Mouse (Mus musculus) lung, embryonic 15.5 days (tissue): ENCODE data around the gene Mtx2. TPM values are rescaled to one million over a fixed set of nuclear protein-coding genes. Genes with fewer than 3 reads are reported as not detected.
A peak's percentile ranks its signal among the peaks of the same experiment; 100 is the strongest.

Experiments
- ATAC-seq: fragments of 200-750 bp; cut with Nextera tagmentation; 2 replicates; pipeline ENCODE4 v1.8.0; 2017; ENCODE audit warnings: moderate number of reproducible peaks, borderline replicate concordance; ENCODE audit not compliant: low FRiP score, low TSS enrichment; ENCODE audit errors: extremely low read depth
- H3K27ac ChIP-seq: fragments of 300-500 bp; sonication (generic); 2 replicates; pipeline ENCODE4 v1.5.1; 2015; ENCODE audit warnings: moderate library complexity, mild to moderate bottlenecking, inconsistent platforms
- H3K27me3 ChIP-seq: fragments of 300-500 bp; sonication (generic); 2 replicates; pipeline ENCODE4 v1.6.1; 2015; ENCODE audit warnings: inconsistent platforms
- H3K36me3 ChIP-seq: fragments of 300-500 bp; sonication (generic); 2 replicates; pipeline ENCODE4 v1.6.1; 2015; ENCODE audit warnings: inconsistent platforms
- H3K4me1 ChIP-seq: fragments of 300-500 bp; sonication (generic); 2 replicates; pipeline ENCODE4 v1.6.1; 2015; ENCODE audit warnings: inconsistent platforms
- H3K4me2 ChIP-seq: fragments of 300-500 bp; sonication (generic); 2 replicates; pipeline ENCODE4 v1.6.1; 2015; ENCODE audit warnings: inconsistent platforms, mild to moderate bottlenecking, moderate library complexity
- H3K4me3 ChIP-seq: fragments of 300-500 bp; sonication (generic); 2 replicates; pipeline ENCODE4 v1.5.1; 2015; ENCODE audit warnings: mild to moderate bottlenecking, inconsistent platforms
- H3K9ac ChIP-seq: fragments of 300-500 bp; sonication (generic); 2 replicates; pipeline ENCODE4 v1.6.1; 2015; ENCODE audit warnings: inconsistent platforms
- H3K9me3 ChIP-seq: fragments of 300-500 bp; sonication (generic); 2 replicates; pipeline ENCODE4 v1.6.1; 2016; ENCODE audit warnings: inconsistent platforms
- WGBS: fragments of 180-500 bp; shearing (Covaris S2); methylation state at CpG from one replicate; pipeline ENCODE4 v1.1.7; 2015; 5-methylcytosine and 5-hydroxymethylcytosine counted together
- polyA plus RNA-seq: library from polyadenylated mRNA; unstranded; fragments of >200 nt; fragmentation: Nextera tagmentation; extraction: Ambion mirVana; gene quantifications from 2 replicates; pipeline ENCODE4 v1.2.1, GENCODE M21; 2015

The Mtx2 gene
- polyA plus RNA-seq, result 111 and 119 TPM in 2 replicates

- WGBS, result under 1% methylated on average over 74 of the region's 74 CpGs
Observed at GRCm38 (mm10) chr2:74825730-74826430, at the start of gene Mtx2. TSS of gene Mtx2 (plus strand) at chr2:74825803.

GRCm38 (mm10) chr2:74777536-74778275 is 47.9 kb upstream of the Mtx2 start:
- Histone ChIP-seq H3K4me3 (no peak overlapping the region), H3K4me1 (no peaks in the 10 kb centered on the region), H3K36me3 (no peaks in the 10 kb centered on the region), H3K27ac (no peak overlapping the region), H3K9me3 (no peaks in the 10 kb centered on the region), H3K27me3 (no peaks in the 10 kb centered on the region; the same call in 1 of the 2 replicates), H3K4me2 (no peak overlapping the region), H3K9ac (no peak overlapping the region)
- no peak for ATAC-seq
- whole genome bisulfite sequencing, result 66% methylated on average over 13 of the region's 13 CpGs

More at GRCm38 (mm10) chr2:74825730-74826430, at the start of gene Mtx2:
- peak; percentile 92 for ATAC-seq
- peak within 1 kb of the TSS; percentile 97 for H3K4me3 ChIP-seq
- H3K36me3 ChIP-seq, result no peaks in the 10 kb centered on the region
- H3K9ac ChIP-seq, result peak within 1 kb of the TSS; percentile 85
- H3K9me3 ChIP-seq, result no peaks in the 10 kb centered on the region
- peaks cover 6% of the 10 kb centered on the region for H3K4me1 ChIP-seq
- peak within 1 kb of the TSS; percentile 70 for H3K4me2 ChIP-seq
- H3K27me3 ChIP-seq, result peaks cover 8% of the 10 kb centered on the region; the same call in 1 of the 2 replicates
- peak within 1 kb of the TSS; percentile 93 for H3K27ac ChIP-seq

- Histone ChIP-seq H3K27ac (no peak overlapping the region), H3K4me3 (no peak overlapping the region), H3K27me3 (no peaks in the 10 kb centered on the region), H3K4me2 (no peak overlapping the region), H3K9ac (no peak overlapping the region), H3K36me3 (no peaks in the 10 kb centered on the region), H3K9me3 (no peaks in the 10 kb centered on the region), H3K4me1 (no peaks in the 10 kb centered on the region)
- ATAC-seq, result no peak
- 75% methylated on average over 5 of the region's 5 CpGs for WGBS
Observed at GRCm38 (mm10) chr2:74781386-74781785, 44.2 kb upstream of the Mtx2 start.

GRCm38 (mm10) chr2:74795531-74795930 is 30.1 kb upstream of the Mtx2 start:
- Histone ChIP-seq H3K27me3 (peaks cover 4% of the 10 kb centered on the region), H3K4me2 (no peak overlapping the region), H3K4me3 (no peak overlapping the region), H3K9ac (no peak overlapping the region), H3K9me3 (no peaks in the 10 kb centered on the region), H3K36me3 (no peaks in the 10 kb centered on the region), H3K27ac (no peak overlapping the region), H3K4me1 (peaks cover 3% of the 10 kb centered on the region; the same call in 1 of the 2 replicates)
- no peak for ATAC-seq
- WGBS, result 22% methylated on average over 7 of the region's 7 CpGs

GRCm38 (mm10) chr2:74808431-74808830 is 17.2 kb upstream of the Mtx2 start:
- Histone ChIP-seq H3K9me3 (no peaks in the 10 kb centered on the region), H3K4me3 (no peak overlapping the region), H3K9ac (no peak overlapping the region), H3K4me1 (no peaks in the 10 kb centered on the region), H3K27ac (no peak overlapping the region), H3K36me3 (no peaks in the 10 kb centered on the region), H3K27me3 (no peaks in the 10 kb centered on the region), H3K4me2 (no peak overlapping the region)
- no peak for ATAC-seq
- WGBS, result 38% methylated on average over 5 of the region's 5 CpGs

- ATAC-seq, result no peak
- 78% methylated on average over 5 of the region's 5 CpGs for WGBS
Observed at GRCm38 (mm10) chr2:74822654-74823053, 2.9 kb upstream of the Mtx2 start.

GRCm38 (mm10) chr2:74825371-74825729 is 253 bp upstream of the Mtx2 start:
- Histone ChIP-seq H3K36me3 (no peaks in the 10 kb centered on the region), H3K27me3 (peaks cover 10% of the 10 kb centered on the region; the same call in 1 of the 2 replicates), H3K9ac (peak overlapping the region; percentile 85), H3K27ac (peak overlapping the region; percentile 93), H3K4me2 (peak overlapping the region; percentile 70), H3K4me1 (peaks cover 6% of the 10 kb centered on the region), H3K9me3 (no peaks in the 10 kb centered on the region), H3K4me3 (peak overlapping the region; percentile 97)
- 59% methylated on average over 3 of the region's 3 CpGs for WGBS
- peak; percentile 8; the same call in 1 of the 2 replicates for ATAC-seq

More at GRCm38 (mm10) chr2:74822654-74823053, 2.9 kb upstream of the Mtx2 start:
- no peak overlapping the region for H3K27ac ChIP-seq
- no peak overlapping the region for H3K4me2 ChIP-seq
- H3K27me3 ChIP-seq, result peaks cover 10% of the 10 kb centered on the region; the same call in 1 of the 2 replicates
- peaks cover 6% of the 10 kb centered on the region for H3K4me1 ChIP-seq
- no peaks in the 10 kb centered on the region for H3K9me3 ChIP-seq
- H3K4me3 ChIP-seq, result no peak overlapping the region
- no peaks in the 10 kb centered on the region for H3K36me3 ChIP-seq
- no peak overlapping the region for H3K9ac ChIP-seq

GRCm38 (mm10) chr2:74846992-74847391 is 21.4 kb downstream of the Mtx2 start:
- Histone ChIP-seq H3K4me1 (0 out of 2 replicates have a peak, but pooled peaks cover 2% of the 10 kb centered on the region), H3K27me3 (no peaks in the 10 kb centered on the region), H3K27ac (no peak overlapping the region), H3K4me2 (no peak overlapping the region), H3K36me3 (no peaks in the 10 kb centered on the region), H3K4me3 (no peak overlapping the region), H3K9me3 (no peaks in the 10 kb centered on the region), H3K9ac (no peak overlapping the region)
- WGBS, result 76% methylated on average over 5 of the region's 5 CpGs
- no peak for ATAC-seq

GRCm38 (mm10) chr2:74847516-74847915 is 21.9 kb downstream of the Mtx2 start:
- Histone ChIP-seq H3K27ac (no peak overlapping the region), H3K9me3 (no peaks in the 10 kb centered on the region), H3K36me3 (no peaks in the 10 kb centered on the region), H3K4me2 (no peak overlapping the region), H3K4me1 (0 out of 2 replicates have a peak, but pooled peaks cover 2% of the 10 kb centered on the region), H3K27me3 (no peaks in the 10 kb centered on the region), H3K9ac (no peak overlapping the region), H3K4me3 (no peak overlapping the region)
- ATAC-seq, result no peak
- 69% methylated on average over 2 of the region's 2 CpGs for WGBS

GRCm38 (mm10) chr2:74850036-74850435 is 24.4 kb downstream of the Mtx2 start:
- no peaks in the 10 kb centered on the region for H3K27me3 ChIP-seq
- 0 out of 2 replicates have a peak, but pooled peaks cover 2% of the 10 kb centered on the region for H3K4me1 ChIP-seq
- no peak for ATAC-seq
- H3K36me3 ChIP-seq, result no peaks in the 10 kb centered on the region
- no peak overlapping the region for H3K4me2 ChIP-seq
- no peak overlapping the region for H3K9ac ChIP-seq
- no peak overlapping the region for H3K4me3 ChIP-seq
- WGBS, result 39% methylated on average over 1 of the region's 1 CpGs
- H3K27ac ChIP-seq, result no peak overlapping the region
- no peaks in the 10 kb centered on the region for H3K9me3 ChIP-seq

- 0 out of 2 replicates have a peak, but pooled peaks have one; percentile 31 for ATAC-seq
- no peak overlapping the region for H3K27ac ChIP-seq
- WGBS, result 92% methylated on average over 1 of the region's 1 CpGs
Observed at GRCm38 (mm10) chr2:74862070-74862476, 36.5 kb downstream of the Mtx2 start.

GRCm38 (mm10) chr2:74865414-74865813 is 39.8 kb downstream of the Mtx2 start:
- Histone ChIP-seq H3K27me3 (no peaks in the 10 kb centered on the region), H3K4me1 (no peaks in the 10 kb centered on the region), H3K27ac (no peak overlapping the region), H3K36me3 (peaks cover 13% of the 10 kb centered on the region; the same call in 1 of the 2 replicates), H3K4me2 (no peak overlapping the region), H3K9ac (no peak overlapping the region), H3K9me3 (no peaks in the 10 kb centered on the region), H3K4me3 (no peak overlapping the region)
- ATAC-seq, result no peak

More at GRCm38 (mm10) chr2:74862070-74862476, 36.5 kb downstream of the Mtx2 start:
- no peaks in the 10 kb centered on the region for H3K27me3 ChIP-seq
- H3K36me3 ChIP-seq, result peaks cover 11% of the 10 kb centered on the region; the same call in 1 of the 2 replicates
- H3K4me3 ChIP-seq, result no peak overlapping the region
- no peak overlapping the region for H3K4me2 ChIP-seq
- no peaks in the 10 kb centered on the region for H3K9me3 ChIP-seq
- H3K9ac ChIP-seq, result no peak overlapping the region
- no peaks in the 10 kb centered on the region for H3K4me1 ChIP-seq
